Mouse (Mus musculus) kidney, postnatal 0 days (tissue): ENCODE measurements at regions not wholly inside any gene's neighbourhood (a gene's known extent, or its start where the extent isn't known, plus 50 kb on each side); places are given as distances from the start of the nearest gene placed in this dataset.

ENCODE experiments used
- ATAC-seq: fragments of 200-750 bp; cut with Nextera tagmentation; replicated peaks from 2 replicates; pipeline ENCODE4 v1.8.0; 2017; ENCODE audit warnings: low read depth, moderate number of reproducible peaks, moderate TSS enrichment, moderate library complexity; ENCODE audit not compliant: low FRiP score
- DNase-seq: peaks from one replicate; pipeline ENCODE4 v3.0.0-alpha.2; 2016; ENCODE audit warnings: low spot score
- H3K27ac ChIP-seq: fragments of 300-500 bp; sonication (generic); 2 replicates; pipeline ENCODE4 v1.5.1; 2014; ENCODE audit warnings: mild to moderate bottlenecking
- H3K27me3 ChIP-seq: fragments of 300-500 bp; sonication (generic); 2 replicates; pipeline ENCODE4 v1.6.1; 2014; ENCODE audit warnings: low read length, mixed read lengths; ENCODE audit not compliant: insufficient read depth
- H3K36me3 ChIP-seq: fragments of 300-500 bp; sonication (generic); 2 replicates; pipeline ENCODE4 v1.6.1; 2014; ENCODE audit warnings: low read length, mixed read lengths; ENCODE audit not compliant: insufficient read depth
- H3K4me1 ChIP-seq: fragments of 300-500 bp; sonication (generic); replicated peaks from 2 replicates; pipeline ENCODE4 v1.6.1; 2014; ENCODE audit warnings: antibody characterized with exemption, low read length, mixed read lengths; ENCODE audit not compliant: insufficient read depth
- H3K4me2 ChIP-seq: fragments of 300-500 bp; sonication (generic); 2 replicates; pipeline ENCODE4 v1.6.1; 2014; ENCODE audit warnings: mild to moderate bottlenecking, low read length, moderate library complexity, mixed read lengths
- H3K4me3 ChIP-seq: fragments of 300-500 bp; sonication (generic); replicated peaks from 2 replicates; pipeline ENCODE4 v1.5.1; 2014; ENCODE audit warnings: low read depth, low read length
- H3K9ac ChIP-seq: fragments of 300-500 bp; sonication (generic); 2 replicates; pipeline ENCODE4 v1.6.1; 2014; ENCODE audit warnings: low read depth, low read length
- H3K9me3 ChIP-seq: fragments of 300-500 bp; sonication (generic); replicated peaks from 2 replicates; pipeline ENCODE4 v1.6.1; 2016; ENCODE audit warnings: low read length, inconsistent platforms, mixed read lengths
- CTCF ChIP-seq: IDR thresholded peaks from 2 replicates; pipeline ENCODE4 v1.5.1; 2016; ENCODE audit warnings: antibody characterized with exemption, low read depth, mild to moderate bottlenecking, moderate library complexity
- WGBS: fragments of 180-500 bp; shearing (Covaris S2); extraction: QIAGEN DNeasy Blood & Tissue Kit; methylation state at CpG from one replicate; pipeline ENCODE4 v1.1.7; 2014; 5-methylcytosine and 5-hydroxymethylcytosine counted together

- Histone ChIP-seq H3K9me3 (no peaks in the 10 kb centered on the region), H3K27ac (no peak overlapping the region), H3K4me3 (no peak overlapping the region), H3K27me3 (no peaks in the 10 kb centered on the region), H3K9ac (no peak overlapping the region), H3K36me3 (no peaks in the 10 kb centered on the region), H3K4me1 (no peaks in the 10 kb centered on the region), H3K4me2 (no peak overlapping the region)
- WGBS = 84% methylated on average over 4 of the region's 4 CpGs
- ATAC-seq (no peak), DNase-seq (no peak)
- no peak for TF ChIP-seq CTCF
Observed at GRCm38 (mm10) chr15:96158321-96158720, 129.0 kb upstream of the Arid2 start.

- H3K9me3 ChIP-seq = no peaks in the 10 kb centered on the region
- no peaks in the 10 kb centered on the region for H3K27me3 ChIP-seq
- WGBS = 67% methylated on average over 13 of the region's 13 CpGs
- H3K36me3 ChIP-seq = no peaks in the 10 kb centered on the region
- no peak for DNase-seq
- H3K27ac ChIP-seq = no peak overlapping the region
- no peak for ATAC-seq
- H3K9ac ChIP-seq = no peak overlapping the region
- no peak overlapping the region for H3K4me2 ChIP-seq
- no peak for TF ChIP-seq CTCF
- H3K4me1 ChIP-seq = 0 out of 2 replicates have a peak, but pooled peaks cover 3% of the 10 kb centered on the region
- H3K4me3 ChIP-seq = no peak overlapping the region
Observed at GRCm38 (mm10) chr15:96164771-96165431, 122.4 kb upstream of the Arid2 start.

GRCm38 (mm10) chr15:96167256-96167655 lies 120.1 kb upstream of the Arid2 start:
- H3K9ac ChIP-seq = no peak overlapping the region
- WGBS = 88% methylated on average over 9 of the region's 9 CpGs
- no peak overlapping the region for H3K4me3 ChIP-seq
- no peak overlapping the region for H3K27ac ChIP-seq
- H3K9me3 ChIP-seq = no peaks in the 10 kb centered on the region
- 0 out of 2 replicates have a peak, but pooled peaks cover 5% of the 10 kb centered on the region for H3K4me1 ChIP-seq
- H3K4me2 ChIP-seq = no peak overlapping the region
- ATAC-seq = no peak
- no peak for DNase-seq
- no peaks in the 10 kb centered on the region for H3K27me3 ChIP-seq
- TF ChIP-seq CTCF = no peak
- H3K36me3 ChIP-seq = no peaks in the 10 kb centered on the region

- Histone ChIP-seq H3K4me3 (peak overlapping the region; percentile 1; the same call in 1 of the 2 replicates), H3K9ac (peak overlapping the region; percentile 40; the same call in 1 of the 2 replicates), H3K27ac (no peak overlapping the region), H3K4me1 (0 out of 2 replicates have a peak, but pooled peaks cover 5% of the 10 kb centered on the region), H3K9me3 (no peaks in the 10 kb centered on the region), H3K36me3 (no peaks in the 10 kb centered on the region), H3K4me2 (peak overlapping the region; percentile 22), H3K27me3 (no peaks in the 10 kb centered on the region)
- 26% methylated on average over 15 of the region's 15 CpGs for WGBS
- ATAC-seq (no peak), DNase-seq (peak; percentile 27)
- TF ChIP-seq CTCF = no peak
Observed at GRCm38 (mm10) chr15:96169726-96170467, 117.4 kb upstream of the Arid2 start.

- Histone ChIP-seq H3K9ac (0 out of 2 replicates have a peak overlapping the region, but pooled peaks have one; percentile 35), H3K4me3 (peak overlapping the region; percentile 33), H3K27ac (no peak overlapping the region), H3K9me3 (no peaks in the 10 kb centered on the region), H3K36me3 (no peaks in the 10 kb centered on the region), H3K4me1 (0 out of 2 replicates have a peak, but pooled peaks cover 5% of the 10 kb centered on the region), H3K4me2 (peak overlapping the region; percentile 60), H3K27me3 (no peaks in the 10 kb centered on the region)
- DNase-seq = peak; percentile 40
- peak; percentile 76 for ATAC-seq
- WGBS = 14% methylated on average over 22 of the region's 22 CpGs
- TF ChIP-seq CTCF = no peak
Observed at GRCm38 (mm10) chr15:96170986-96171769, 116.1 kb upstream of the Arid2 start.

- Histone ChIP-seq H3K36me3 (no peaks in the 10 kb centered on the region), H3K27ac (no peak overlapping the region), H3K9me3 (no peaks in the 10 kb centered on the region), H3K4me1 (no peaks in the 10 kb centered on the region), H3K27me3 (no peaks in the 10 kb centered on the region), H3K4me3 (no peak overlapping the region), H3K4me2 (no peak overlapping the region), H3K9ac (no peak overlapping the region)
- ATAC-seq (no peak), DNase-seq (no peak)
- no peak for TF ChIP-seq CTCF
- WGBS = 70% methylated on average over 9 of the region's 9 CpGs
Observed at GRCm38 (mm10) chr15:96177911-96178310, 109.4 kb upstream of the Arid2 start.
